Mouse (Mus musculus) midbrain, embryonic 12.5 days (tissue): ENCODE results near the gene Tgfbi. TPM values are rescaled to one million over a fixed set of nuclear protein-coding genes. Genes with fewer than 3 reads are reported as not detected.

ENCODE experiments used
- ATAC-seq: fragments of 200-750 bp; cut with Nextera tagmentation; 2 replicates; pipeline ENCODE4 v1.8.0; 2017; ENCODE audit warnings: low read depth, moderate TSS enrichment, moderate library complexity; ENCODE audit not compliant: low FRiP score
- H3K27ac ChIP-seq: fragments of 300-500 bp; sonication (generic); replicated peaks from 2 replicates; pipeline ENCODE4 v1.5.1; 2016; ENCODE audit warnings: mild to moderate bottlenecking
- H3K27me3 ChIP-seq: fragments of 300-500 bp; sonication (generic); 2 replicates; pipeline ENCODE4 v1.6.1; 2016; ENCODE audit warnings: mild to moderate bottlenecking
- H3K36me3 ChIP-seq: fragments of 300-500 bp; sonication (generic); 2 replicates; pipeline ENCODE4 v1.6.1; 2016
- H3K4me1 ChIP-seq: fragments of 300-500 bp; sonication (generic); 2 replicates; pipeline ENCODE4 v1.6.1; 2016
- H3K4me2 ChIP-seq: fragments of 300-500 bp; sonication (generic); replicated peaks from 2 replicates; pipeline ENCODE4 v1.6.1; 2016; ENCODE audit warnings: mild to moderate bottlenecking, moderate library complexity
- H3K4me3 ChIP-seq: fragments of 300-500 bp; sonication (generic); 2 replicates; pipeline ENCODE4 v1.5.1; 2016; ENCODE audit warnings: mild to moderate bottlenecking
- H3K9ac ChIP-seq: fragments of 300-500 bp; sonication (generic); replicated peaks from 2 replicates; pipeline ENCODE4 v1.6.1; 2016; ENCODE audit warnings: mild to moderate bottlenecking, moderate library complexity
- H3K9me3 ChIP-seq: fragments of 300-500 bp; sonication (generic); 2 replicates; pipeline ENCODE4 v1.6.1; 2016; ENCODE audit warnings: mild to moderate bottlenecking
- WGBS: fragments of 180-500 bp; shearing (Covaris S2); methylation state at CpG from one replicate; pipeline ENCODE4 v1.1.7; 2016; 5-methylcytosine and 5-hydroxymethylcytosine counted together
- polyA plus RNA-seq: library from polyadenylated mRNA; unstranded; fragments of >200 nt; fragmentation: Nextera tagmentation; extraction: Ambion mirVana; gene quantifications from 2 replicates; pipeline ENCODE4 v1.2.1, GENCODE M21; 2016

Gene Tgfbi
- polyA plus RNA-seq, 1 experiment from 2014 or later: 27.3 TPM

- H3K27ac ChIP-seq: no peak overlapping the region
- H3K9ac ChIP-seq: no peak overlapping the region
- H3K4me2 ChIP-seq: no peak overlapping the region
- ATAC-seq: no peak
- peaks cover 15% of the 10 kb centered on the region for H3K4me1 ChIP-seq
- H3K27me3 ChIP-seq: peaks cover 15% of the 10 kb centered on the region; the same call in 1 of the 2 replicates
- H3K4me3 ChIP-seq: no peak overlapping the region
- 88% methylated on average over 2 of the region's 2 CpGs for WGBS
- no peaks in the 10 kb centered on the region for H3K36me3 ChIP-seq
- no peaks in the 10 kb centered on the region for H3K9me3 ChIP-seq
Observed at GRCm38 (mm10) chr13:56599511-56599910, 9.8 kb upstream of the Tgfbi start.

GRCm38 (mm10) chr13:56600216-56600890, 9.0 kb upstream of the Tgfbi start:
- no peak overlapping the region for H3K4me3 ChIP-seq
- H3K4me2 ChIP-seq: no peak overlapping the region
- no peaks in the 10 kb centered on the region for H3K9me3 ChIP-seq
- H3K27ac ChIP-seq: 0 out of 2 replicates have a peak overlapping the region, but pooled peaks have one; percentile 30
- 76% methylated on average over 10 of the region's 10 CpGs for WGBS
- ATAC-seq: no peak
- peaks cover 15% of the 10 kb centered on the region for H3K4me1 ChIP-seq
- H3K36me3 ChIP-seq: no peaks in the 10 kb centered on the region
- H3K9ac ChIP-seq: no peak overlapping the region
- H3K27me3 ChIP-seq: peaks cover 16% of the 10 kb centered on the region; the same call in 1 of the 2 replicates

DNA sequence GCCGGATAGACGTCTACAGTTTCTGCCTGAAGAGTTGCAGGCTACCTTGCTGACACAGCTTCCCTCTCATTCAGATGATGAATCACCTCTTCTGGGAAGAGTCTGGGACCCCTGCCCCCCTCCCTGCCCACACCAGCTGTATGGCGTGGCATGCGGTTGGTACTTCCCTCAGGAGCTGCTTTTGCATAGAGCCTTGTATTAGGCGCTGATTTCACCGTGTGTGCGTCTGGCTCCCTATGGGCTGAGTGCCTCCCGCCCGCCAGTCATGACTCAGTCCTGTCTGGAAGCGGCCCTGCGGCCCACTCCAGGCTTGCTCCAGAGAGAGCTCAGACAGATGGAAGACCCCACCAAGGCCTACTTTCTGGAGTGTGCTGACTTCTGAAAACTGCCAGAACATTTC, 8.1 kb upstream of the Tgfbi start:
- H3K27me3 ChIP-seq: peaks cover 16% of the 10 kb centered on the region; the same call in 1 of the 2 replicates
- no peaks in the 10 kb centered on the region for H3K9me3 ChIP-seq
- no peak for ATAC-seq
- peaks cover 15% of the 10 kb centered on the region for H3K4me1 ChIP-seq
- H3K36me3 ChIP-seq: no peaks in the 10 kb centered on the region
- 45% methylated on average over 11 of the region's 11 CpGs for WGBS
- peak overlapping the region; percentile 10; the same call in 1 of the 2 replicates for H3K27ac ChIP-seq
- no peak overlapping the region for H3K4me2 ChIP-seq
- H3K4me3 ChIP-seq: no peak overlapping the region
- no peak overlapping the region for H3K9ac ChIP-seq

- 88% methylated on average over 9 of the region's 9 CpGs for WGBS
- peaks cover 44% of the 10 kb centered on the region for H3K27me3 ChIP-seq
- H3K36me3 ChIP-seq: no peaks in the 10 kb centered on the region
- no peak overlapping the region for H3K4me3 ChIP-seq
- H3K9ac ChIP-seq: no peak overlapping the region
- no peaks in the 10 kb centered on the region for H3K9me3 ChIP-seq
- ATAC-seq: no peak
- H3K4me1 ChIP-seq: peaks cover 14% of the 10 kb centered on the region
- no peak overlapping the region for H3K27ac ChIP-seq
- H3K4me2 ChIP-seq: no peak overlapping the region
Observed at GRCm38 (mm10) chr13:56605503-56605902, 3.8 kb upstream of the Tgfbi start.

GRCm38 (mm10) chr13:56606724-56607123, 2.6 kb upstream of the Tgfbi start:
- peaks cover 56% of the 10 kb centered on the region for H3K27me3 ChIP-seq
- no peak for ATAC-seq
- H3K27ac ChIP-seq: no peak overlapping the region
- no peak overlapping the region for H3K4me2 ChIP-seq
- H3K9ac ChIP-seq: no peak overlapping the region
- peaks cover 11% of the 10 kb centered on the region; the same call in 1 of the 2 replicates for H3K4me1 ChIP-seq
- H3K9me3 ChIP-seq: no peaks in the 10 kb centered on the region
- no peak overlapping the region for H3K4me3 ChIP-seq
- no peaks in the 10 kb centered on the region for H3K36me3 ChIP-seq
- 83% methylated on average over 11 of the region's 11 CpGs for WGBS

DNA sequence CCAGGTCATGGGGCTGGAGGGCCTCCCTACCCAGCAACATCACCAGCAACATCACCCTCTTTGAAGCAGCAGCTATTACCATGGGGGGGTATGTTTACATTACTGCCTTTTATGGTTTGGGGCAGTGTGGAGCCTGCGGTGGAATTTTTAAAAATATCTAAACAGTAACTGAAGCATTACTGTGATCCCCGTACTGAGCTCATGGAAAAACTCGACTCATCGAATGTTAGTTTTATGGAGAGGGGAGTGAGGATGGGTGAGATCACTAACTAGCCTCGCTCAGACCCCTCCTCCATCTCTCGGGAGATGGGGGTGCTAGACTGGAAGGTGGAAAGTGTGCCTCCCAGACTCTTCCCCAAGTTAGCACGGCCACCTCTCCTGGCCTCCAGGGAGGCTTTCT, 2.1 kb upstream of the Tgfbi start:
- ATAC-seq: no peak
- 65% methylated on average over 7 of the region's 7 CpGs for WGBS
- H3K4me3 ChIP-seq: no peak overlapping the region
- no peak overlapping the region for H3K4me2 ChIP-seq
- H3K4me1 ChIP-seq: peaks cover 16% of the 10 kb centered on the region; the same call in 1 of the 2 replicates
- no peaks in the 10 kb centered on the region for H3K9me3 ChIP-seq
- peaks cover 61% of the 10 kb centered on the region for H3K27me3 ChIP-seq
- no peak overlapping the region for H3K9ac ChIP-seq
- H3K27ac ChIP-seq: no peak overlapping the region
- H3K36me3 ChIP-seq: no peaks in the 10 kb centered on the region

- no peaks in the 10 kb centered on the region for H3K36me3 ChIP-seq
- no peak overlapping the region for H3K4me2 ChIP-seq
- no peak overlapping the region for H3K9ac ChIP-seq
- ATAC-seq: no peak
- peaks cover 67% of the 10 kb centered on the region for H3K27me3 ChIP-seq
- H3K4me3 ChIP-seq: no peak overlapping the region
- no peaks in the 10 kb centered on the region for H3K9me3 ChIP-seq
- no peak overlapping the region for H3K27ac ChIP-seq
- 83% methylated on average over 4 of the region's 4 CpGs for WGBS
- H3K4me1 ChIP-seq: peaks cover 19% of the 10 kb centered on the region; the same call in 1 of the 2 replicates
Observed at GRCm38 (mm10) chr13:56607846-56608245, 1.5 kb upstream of the Tgfbi start.

DNA sequence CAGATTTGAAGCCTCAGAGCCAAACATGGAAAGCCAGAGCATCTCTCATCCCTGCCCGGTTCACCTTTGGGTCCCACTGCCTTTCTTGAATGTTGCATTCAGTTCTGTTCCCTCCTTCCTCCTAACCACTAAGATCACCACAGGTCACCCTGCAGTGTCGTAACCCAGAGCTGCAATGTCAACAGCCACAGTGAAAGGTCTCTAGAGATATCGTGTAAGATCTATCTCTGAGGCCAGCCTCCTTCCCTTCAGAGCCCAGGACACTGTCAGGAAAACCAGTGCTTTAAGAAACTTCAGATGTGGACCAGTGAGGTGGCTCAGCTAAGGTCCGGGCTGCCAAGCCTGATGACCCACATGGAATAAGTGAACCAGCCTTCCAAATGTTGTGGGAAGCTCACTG, 1.8 kb downstream of the Tgfbi start:
- Histone ChIP-seq H3K27me3 (peaks cover 78% of the 10 kb centered on the region), H3K27ac (no peak overlapping the region), H3K9me3 (no peaks in the 10 kb centered on the region), H3K4me1 (peaks cover 32% of the 10 kb centered on the region), H3K4me2 (no peak overlapping the region), H3K9ac (no peak overlapping the region), H3K4me3 (no peak overlapping the region), H3K36me3 (no peaks in the 10 kb centered on the region)
- no peak for ATAC-seq
- 72% methylated on average over 4 of the region's 4 CpGs for WGBS

DNA sequence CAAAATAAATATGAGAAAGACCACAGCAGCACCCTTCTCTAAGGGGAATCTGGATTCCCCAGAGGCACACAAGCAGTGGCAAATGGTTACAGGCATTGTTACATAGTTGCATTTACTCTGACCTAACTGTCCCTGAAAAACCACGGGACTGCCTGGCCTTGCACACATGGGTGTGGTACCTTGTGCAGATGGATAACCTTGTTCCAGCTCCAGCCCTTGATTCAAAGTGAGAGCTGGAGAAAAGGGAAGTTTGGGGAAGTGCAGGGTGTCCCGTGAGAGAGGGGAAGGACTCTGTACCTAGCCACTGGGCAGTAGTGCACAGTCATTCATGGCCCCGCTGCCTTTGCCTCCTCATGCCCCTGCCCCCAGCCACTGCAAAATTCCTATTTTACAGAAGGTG, 2.4 kb downstream of the Tgfbi start:
- Histone ChIP-seq H3K9ac (no peak overlapping the region), H3K4me2 (no peak overlapping the region), H3K4me3 (no peak overlapping the region), H3K9me3 (no peaks in the 10 kb centered on the region), H3K36me3 (no peaks in the 10 kb centered on the region), H3K4me1 (peaks cover 33% of the 10 kb centered on the region), H3K27ac (no peak overlapping the region), H3K27me3 (peaks cover 78% of the 10 kb centered on the region)
- 51% methylated on average over 3 of the region's 3 CpGs for WGBS
- no peak for ATAC-seq

DNA sequence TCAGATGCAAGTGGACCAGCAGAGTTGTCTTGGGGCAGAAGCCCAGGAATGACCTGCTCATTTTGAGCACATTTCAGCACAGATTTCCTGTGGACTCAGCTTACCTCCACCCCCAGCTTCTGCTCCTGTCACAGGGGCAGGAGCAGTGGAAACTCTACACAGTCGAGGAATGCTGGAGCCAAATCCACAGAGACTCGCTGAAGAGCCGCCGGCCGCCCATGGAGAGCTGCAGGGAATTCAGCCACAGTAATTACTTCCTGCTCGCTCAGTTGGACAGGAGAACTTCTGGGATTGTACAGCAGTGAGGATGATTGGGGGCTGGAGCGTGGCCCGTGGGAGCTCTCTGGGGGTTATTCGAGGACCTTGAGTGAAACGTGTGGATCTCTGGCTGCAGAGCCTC, 3.0 kb downstream of the Tgfbi start:
- 25% methylated on average over 10 of the region's 10 CpGs for WGBS
- peaks cover 33% of the 10 kb centered on the region for H3K4me1 ChIP-seq
- H3K27me3 ChIP-seq: peaks cover 80% of the 10 kb centered on the region

GRCm38 (mm10) chr13:56613366-56613998, 4.2 kb downstream of the Tgfbi start:
- no peaks in the 10 kb centered on the region for H3K36me3 ChIP-seq
- H3K4me1 ChIP-seq: peaks cover 33% of the 10 kb centered on the region

More for the DNA sequence above, 3.0 kb downstream of the Tgfbi start:
- H3K36me3 ChIP-seq: no peaks in the 10 kb centered on the region
- H3K4me2 ChIP-seq: no peak overlapping the region
- H3K9ac ChIP-seq: no peak overlapping the region
- H3K4me3 ChIP-seq: no peak overlapping the region
- no peaks in the 10 kb centered on the region for H3K9me3 ChIP-seq
- H3K27ac ChIP-seq: no peak overlapping the region
- ATAC-seq: no peak

DNA sequence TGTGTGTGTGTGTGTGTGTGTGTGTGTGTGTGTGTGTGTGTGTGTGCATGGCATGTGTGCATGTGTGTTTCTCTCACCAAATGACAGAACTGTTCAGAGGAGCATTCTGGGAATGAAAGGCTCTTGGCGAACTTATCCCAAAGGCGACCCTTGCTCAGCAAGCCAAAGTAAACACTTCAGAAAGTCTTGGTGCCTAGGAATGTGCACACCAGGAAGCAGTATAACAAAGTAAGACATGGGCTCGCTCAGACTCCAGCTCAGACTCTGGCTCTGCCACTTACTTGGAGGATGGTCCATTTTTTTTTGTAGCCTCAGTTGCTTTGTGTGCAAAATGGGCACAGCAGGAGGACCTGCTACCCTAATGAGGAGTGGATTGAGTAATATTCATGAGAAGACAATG, 5.4 kb downstream of the Tgfbi start:
- H3K4me3 ChIP-seq: no peak overlapping the region
- no peak for ATAC-seq
- WGBS: 76% methylated on average over 3 of the region's 3 CpGs
- no peak overlapping the region for H3K27ac ChIP-seq
- H3K9ac ChIP-seq: no peak overlapping the region
- H3K36me3 ChIP-seq: no peaks in the 10 kb centered on the region
- H3K4me1 ChIP-seq: peaks cover 25% of the 10 kb centered on the region
- H3K27me3 ChIP-seq: peaks cover 63% of the 10 kb centered on the region
- H3K9me3 ChIP-seq: no peaks in the 10 kb centered on the region
- H3K4me2 ChIP-seq: no peak overlapping the region

More at GRCm38 (mm10) chr13:56613366-56613998, 4.2 kb downstream of the Tgfbi start:
- Histone ChIP-seq H3K27ac (no peak overlapping the region), H3K9ac (no peak overlapping the region), H3K27me3 (peaks cover 73% of the 10 kb centered on the region), H3K9me3 (no peaks in the 10 kb centered on the region), H3K4me2 (no peak overlapping the region), H3K4me3 (no peak overlapping the region)
- no peak for ATAC-seq
- 78% methylated on average over 9 of the region's 9 CpGs for WGBS
